8 mouse cellular contexts compared by ENCODE assay signal in the genomic region with DNA sequence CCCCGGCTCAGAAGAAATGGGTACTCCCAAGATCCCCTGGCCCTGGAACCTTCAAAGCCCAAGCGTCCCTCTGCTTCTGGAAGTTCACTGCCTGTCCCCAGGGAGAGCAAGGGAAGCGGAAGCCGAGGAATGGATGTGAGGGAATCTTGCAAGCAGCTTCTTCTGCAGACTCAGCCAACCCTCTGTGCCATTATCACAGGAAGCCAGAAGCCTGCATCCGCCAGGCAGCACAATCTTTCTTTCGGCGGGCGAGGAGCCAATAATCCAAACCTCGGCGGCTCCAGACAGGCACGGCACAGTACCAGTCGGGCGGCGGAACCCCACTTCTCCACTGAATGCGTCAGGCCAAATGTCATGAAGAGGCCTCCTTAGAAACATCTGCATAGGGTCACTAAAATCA. TPM values are rescaled to one million over a fixed set of nuclear protein-coding genes. Genes with fewer than 3 reads are reported as not detected.
DNase-seq lines count a peak whose midpoint lies in the region; ATAC-seq and TF ChIP-seq lines count a peak whose summit lies in the region.

No protein-coding gene starts in this region.

- no peak for TF ChIP-seq POLR2A in thymus, adult 2 months (IDR thresholded peaks at IDR 0.05; ENCODE audit: control insufficient read depth, extremely low read depth, insufficient read depth, low read length, poor library complexity)

- no peaks in the 10 kb centered on the region for H3K27me3 ChIP-seq in heart, embryonic 12.5 days (replicated peaks)
- no peaks in the 10 kb centered on the region for H3K27me3 ChIP-seq in lung, postnatal 0 days (replicated peaks; ENCODE audit: insufficient read depth, low read length)
- no peaks in the 10 kb centered on the region for H3K27me3 ChIP-seq in thymus, adult 2 months (ENCODE audit: control insufficient read depth, insufficient read depth, low read length)

- TF ChIP-seq CTCF in lung, postnatal 0 days (IDR thresholded peaks at IDR 0.05): no peak
- TF ChIP-seq CTCF in thymus, adult 2 months (IDR thresholded peaks at IDR 0.05; ENCODE audit: borderline replicate concordance, control insufficient read depth, extremely low read depth, insufficient read depth, low read length, poor library complexity): no peak

- peak overlapping the region; percentile 33; the same call in 1 of the 2 replicates for H3K9ac ChIP-seq in heart, embryonic 12.5 days
- H3K9ac ChIP-seq in lung, postnatal 0 days (replicated peaks; ENCODE audit: low read depth): no peak overlapping the region

- DNase-seq in kidney, adult 18-20 months: peak; percentile 19
- DNase-seq in kidney, adult 11 months: no peak
- peak; percentile 49 for DNase-seq in cerebellum, adult 11 months
- peak; percentile 67 to 71 for DNase-seq in kidney, postnatal 25 days
- DNase-seq in lung, postnatal 0 days (ENCODE audit: low spot score): peak; percentile 74
- DNase-seq in thymus, adult 2 months: no peak
- DNase-seq in spleen, postnatal 4 days (ENCODE audit: low spot score in 2 of 2): no peak

- peaks cover 99% of the 10 kb centered on the region for H3K4me1 ChIP-seq in heart, embryonic 12.5 days (replicated peaks)
- peaks cover 71% of the 10 kb centered on the region for H3K4me1 ChIP-seq in lung, postnatal 0 days (ENCODE audit: insufficient read depth, low read depth, low read length)
- H3K4me1 ChIP-seq in thymus, adult 2 months (replicated peaks; ENCODE audit: control insufficient read depth, insufficient read depth, low read length): peaks cover 8% of the 10 kb centered on the region; the same call in 1 of the 2 replicates

- no peak for TF ChIP-seq EP300 in lung, postnatal 0 days (IDR thresholded peaks at IDR 0.05)

- H3K9me3 ChIP-seq in heart, embryonic 12.5 days (replicated peaks): no peaks in the 10 kb centered on the region
- H3K9me3 ChIP-seq in lung, postnatal 0 days (ENCODE audit: low read length): no peaks in the 10 kb centered on the region

- H3K36me3 ChIP-seq in heart, embryonic 12.5 days: no peaks in the 10 kb centered on the region
- no peaks in the 10 kb centered on the region for H3K36me3 ChIP-seq in lung, postnatal 0 days (ENCODE audit: insufficient read depth, low read length)
- H3K36me3 ChIP-seq in thymus, adult 2 months (ENCODE audit: control insufficient read depth, insufficient read depth, low read length): no peaks in the 10 kb centered on the region

- H3K4me3 ChIP-seq in heart, embryonic 12.5 days: peak overlapping the region; percentile 13
- no peak overlapping the region for H3K4me3 ChIP-seq in lung, postnatal 0 days (ENCODE audit: low read depth, low read length)
- no peak overlapping the region for H3K4me3 ChIP-seq in thymus, adult 2 months (ENCODE audit: control insufficient read depth, insufficient read depth, low read length)

- peak overlapping the region; percentile 93 for H3K27ac ChIP-seq in heart, embryonic 12.5 days (ENCODE audit: poor library complexity, severe bottlenecking)
- peak overlapping the region; percentile 84 for H3K27ac ChIP-seq in lung, postnatal 0 days (ENCODE audit: low read length)
- no peak overlapping the region for H3K27ac ChIP-seq in thymus, adult 2 months (ENCODE audit: control insufficient read depth, insufficient read depth, low read length)

- 21% methylated on average over 15 of the region's 15 CpGs for WGBS in heart, embryonic 12.5 days
- WGBS in lung, postnatal 0 days: 10% methylated on average over 15 of the region's 15 CpGs
- WGBS in thymus, adult 2 months: 92% methylated on average over 15 of the region's 15 CpGs

- peak overlapping the region; percentile 60 for H3K4me2 ChIP-seq in heart, embryonic 12.5 days
- peak overlapping the region; percentile 25 for H3K4me2 ChIP-seq in lung, postnatal 0 days (replicated peaks; ENCODE audit: low read depth, low read length)

- peak; percentile 60; the same call in 1 of the 2 replicates for ATAC-seq in heart, embryonic 12.5 days (ENCODE audit: insufficient number of reproducible peaks, low FRiP score)
- ATAC-seq in lung, postnatal 0 days: peak; percentile 11; the same call in 1 of the 2 replicates

RNA-seq across cellular contexts. Expression of gene Ptk7, which starts 8.0 kb away (rescaled TPM):
- polyA plus RNA-seq in heart, embryonic 12.5 days (2016; fragmentation: Nextera tagmentation; extraction: Ambion mirVana): 68.5 and 71.4 TPM in 2 replicates
- 73.2 and 75.8 TPM in 2 replicates for polyA plus RNA-seq in lung, postnatal 0 days (2015; fragmentation: Nextera tagmentation; extraction: Ambion mirVana)
- 11.9 and 15.8 TPM in 2 replicates for polyA plus RNA-seq in thymus, adult 2 months (2012; rRNA removed)

RNA-seq across cellular contexts. Expression of gene Klc4, which starts 24.5 kb away (rescaled TPM):
- polyA plus RNA-seq in heart, embryonic 12.5 days (2016; fragmentation: Nextera tagmentation; extraction: Ambion mirVana): 19.9 and 21.1 TPM in 2 replicates
- polyA plus RNA-seq in lung, postnatal 0 days (2015; fragmentation: Nextera tagmentation; extraction: Ambion mirVana): 36.5 and 38.4 TPM in 2 replicates
- 22.6 and 24.0 TPM in 2 replicates for polyA plus RNA-seq in thymus, adult 2 months (2012; rRNA removed)

RNA-seq across cellular contexts. Expression of gene Mrpl2, which starts 24.7 kb away (rescaled TPM):
- polyA plus RNA-seq in heart, embryonic 12.5 days (2016; fragmentation: Nextera tagmentation; extraction: Ambion mirVana): 90.9 and 99.0 TPM in 2 replicates
- 69.2 and 88.6 TPM in 2 replicates for polyA plus RNA-seq in lung, postnatal 0 days (2015; fragmentation: Nextera tagmentation; extraction: Ambion mirVana)
- 68.3 and 91.0 TPM in 2 replicates for polyA plus RNA-seq in thymus, adult 2 months (2012; rRNA removed)

RNA-seq across cellular contexts. Expression of gene Cul7, which starts 28.8 kb away (rescaled TPM):
- 48.1 and 53.1 TPM in 2 replicates for polyA plus RNA-seq in heart, embryonic 12.5 days (2016; fragmentation: Nextera tagmentation; extraction: Ambion mirVana)
- 21.8 and 22.1 TPM in 2 replicates for polyA plus RNA-seq in lung, postnatal 0 days (2015; fragmentation: Nextera tagmentation; extraction: Ambion mirVana)
- 47.9 and 50.1 TPM in 2 replicates for polyA plus RNA-seq in thymus, adult 2 months (2012; rRNA removed)

RNA-seq across cellular contexts. Expression of gene Rrp36, which starts 52.8 kb away (rescaled TPM):
- 36.5 and 38.9 TPM in 2 replicates for polyA plus RNA-seq in heart, embryonic 12.5 days (2016; fragmentation: Nextera tagmentation; extraction: Ambion mirVana)
- polyA plus RNA-seq in lung, postnatal 0 days (2015; fragmentation: Nextera tagmentation; extraction: Ambion mirVana): 35.2 and 38.5 TPM in 2 replicates
- polyA plus RNA-seq in thymus, adult 2 months (2012; rRNA removed): 43.8 and 47.8 TPM in 2 replicates

Comparison
In these comparisons a context has a peak if more than half of its experiments do, and no peak if none do; other contexts are left out.
1. DNase-seq: peak in kidney, adult 18-20 months (single experiment), cerebellum, adult 11 months (single experiment), kidney, postnatal 25 days (2 of 2) and lung, postnatal 0 days (single experiment); none in kidney, adult 11 months (single experiment), thymus, adult 2 months (single experiment) and spleen, postnatal 4 days (0 of 2).